Mouse (Mus musculus) midbrain, embryonic 14.5 days (tissue): ENCODE results near the gene 1600002K03Rik. TPM values are rescaled to one million over a fixed set of nuclear protein-coding genes. Genes with fewer than 3 reads are reported as not detected.

Experiments used
- polyA plus RNA-seq: library from polyadenylated mRNA; unstranded; fragments of >200 nt; fragmentation: Nextera tagmentation; extraction: Ambion mirVana; gene quantifications from 2 replicates; pipeline ENCODE4 v1.2.1, GENCODE M21; 2014

The 1600002K03Rik gene
- polyA plus RNA-seq, 1 experiment from 2014 or later: 5.7 TPM

Other genes with a start within 250 kb of the 1600002K03Rik start
- gene Arid3a, start 245.9 kb upstream of the 1600002K03Rik start, polyA plus RNA-seq: 2.4 and 4.0 TPM in 2 replicates
- gene Wdr18, start 212.8 kb upstream of the 1600002K03Rik start, polyA plus RNA-seq: 89.6 and 117 TPM in 2 replicates
- 0.39 and 0.53 TPM in 2 replicates for gene Grin3b, start 202.2 kb upstream of the 1600002K03Rik start, polyA plus RNA-seq
- 20.7 and 28.4 TPM in 2 replicates for gene Tmem259, start 188.6 kb upstream of the 1600002K03Rik start, polyA plus RNA-seq
- 10.9 and 35.0 TPM in 2 replicates for gene Cnn2, start 184.4 kb upstream of the 1600002K03Rik start, polyA plus RNA-seq
- gene Abca7, start 176.4 kb upstream of the 1600002K03Rik start, polyA plus RNA-seq: 3.7 and 4.1 TPM in 2 replicates
- 0.39 and 1.4 TPM in 2 replicates for gene Arhgap45, start 156.3 kb upstream of the 1600002K03Rik start, polyA plus RNA-seq
- gene Polr2e, start 133.1 kb upstream of the 1600002K03Rik start, polyA plus RNA-seq: 157 and 167 TPM in 2 replicates
- 508 and 543 TPM in 2 replicates for gene Gpx4, start 125.8 kb upstream of the 1600002K03Rik start, polyA plus RNA-seq
- 13.2 and 13.3 TPM in 2 replicates for gene Sbno2, start 67.4 kb upstream of the 1600002K03Rik start, polyA plus RNA-seq
- 26.5 and 38.7 TPM in 2 replicates for gene Stk11, start 57.1 kb upstream of the 1600002K03Rik start, polyA plus RNA-seq
- gene Atp5d, start 34.3 kb upstream of the 1600002K03Rik start, polyA plus RNA-seq: 407 and 480 TPM in 2 replicates
- gene Cbarp, start 32.1 kb upstream of the 1600002K03Rik start, polyA plus RNA-seq: 78.9 and 101 TPM in 2 replicates
- gene Midn, start 24.7 kb upstream of the 1600002K03Rik start, polyA plus RNA-seq: 62.6 and 65.6 TPM in 2 replicates
- 295 and 421 TPM in 2 replicates for gene Cirbp, start 7.0 kb upstream of the 1600002K03Rik start, polyA plus RNA-seq
- 41.9 and 50.1 TPM in 2 replicates for gene Efna2, start 6.5 kb downstream of the 1600002K03Rik start, polyA plus RNA-seq
- 51.5 and 65.4 TPM in 2 replicates for gene Mum1, start 53.5 kb downstream of the 1600002K03Rik start, polyA plus RNA-seq
- gene Ndufs7, start 76.2 kb downstream of the 1600002K03Rik start, polyA plus RNA-seq: 274 and 323 TPM in 2 replicates
- 15.1 and 16.7 TPM in 2 replicates for gene Gamt, start 88.1 kb downstream of the 1600002K03Rik start, polyA plus RNA-seq
- 42.5 and 49.3 TPM in 2 replicates for gene Dazap1, start 88.5 kb downstream of the 1600002K03Rik start, polyA plus RNA-seq
- 622 and 707 TPM in 2 replicates for gene Rps15, start 119.5 kb downstream of the 1600002K03Rik start, polyA plus RNA-seq
- gene Apc2, start 123.0 kb downstream of the 1600002K03Rik start, polyA plus RNA-seq: 241 and 259 TPM in 2 replicates
- 20.4 and 21.6 TPM in 2 replicates for gene 2310011J03Rik, start 147.6 kb downstream of the 1600002K03Rik start, polyA plus RNA-seq
- 2.5 and 3.5 TPM in 2 replicates for gene Pcsk4, start 156.6 kb downstream of the 1600002K03Rik start, polyA plus RNA-seq
- 5.3 and 7.3 TPM in 2 replicates for gene Reep6, start 157.0 kb downstream of the 1600002K03Rik start, polyA plus RNA-seq
- gene Adamtsl5, start 175.5 kb downstream of the 1600002K03Rik start, polyA plus RNA-seq: 0.26 TPM in 1 of 2 replicates, not detected in the other
- gene Plk5, start 183.5 kb downstream of the 1600002K03Rik start, polyA plus RNA-seq: 2.9 and 3.2 TPM in 2 replicates
- 17.3 and 28.2 TPM in 2 replicates for gene Mex3d, start 214.7 kb downstream of the 1600002K03Rik start, polyA plus RNA-seq
- 166 and 208 TPM in 2 replicates for gene Mbd3, start 226.6 kb downstream of the 1600002K03Rik start, polyA plus RNA-seq
- gene Uqcr11, start 233.9 kb downstream of the 1600002K03Rik start, polyA plus RNA-seq: 532 and 742 TPM in 2 replicates